1 mouse cellular context compared by ENCODE assay signal in genomic region chr10:80162716-80163299, GRCm38 (mm10).
TF ChIP-seq lines count a peak whose summit lies in the region.

No protein-coding gene starts in this region.

TF ChIP-seq in myocyte, 11 proteins besides CTCF, POLR2A, EP300 and RAD21 (continued from another document):
- no peak for TF ChIP-seq POLR2AphosphoS2 (IDR thresholded peaks at IDR 0.05; ENCODE audit: insufficient read length, low read depth)
